ENCODE assay signal across 8 mouse cellular contexts in genomic region chr6:146724581-146725383, GRCm38 (mm10). TPM values are rescaled to one million over a fixed set of nuclear protein-coding genes. Genes with fewer than 3 reads are reported as not detected.
DNase-seq lines count a peak whose midpoint lies in the region; ATAC-seq and TF ChIP-seq lines count a peak whose summit lies in the region.

TSS of gene Stk38l (plus strand) at chr6:146724995.

- TF ChIP-seq RAD21 in CH12.LX (IDR thresholded peaks at IDR 0.05; ENCODE audit: low read depth, low read length), result peak; percentile 35

- no peaks in the 10 kb centered on the region for H3K27me3 ChIP-seq in CH12.LX (replicated peaks)
- no peaks in the 10 kb centered on the region for H3K27me3 ChIP-seq in forebrain, embryonic 12.5 days
- no peaks in the 10 kb centered on the region for H3K27me3 ChIP-seq in liver, postnatal 0 days (ENCODE audit: insufficient read depth, low read length)
- H3K27me3 ChIP-seq in neural tube, embryonic 14.5 days (ENCODE audit: control insufficient read depth, insufficient read depth, low read length), result no peaks in the 10 kb centered on the region

- peaks cover 0 to 2% of the 10 kb centered on the region in 2 experiments for H3K36me3 ChIP-seq in CH12.LX (replicated peaks in 1 of 2; ENCODE audit: control insufficient read depth in 1 of 2, insufficient read depth in 1 of 2, low read length in 1 of 2)
- H3K36me3 ChIP-seq in forebrain, embryonic 12.5 days (replicated peaks), result no peaks in the 10 kb centered on the region
- no peaks in the 10 kb centered on the region for H3K36me3 ChIP-seq in liver, postnatal 0 days (replicated peaks; ENCODE audit: insufficient read depth, low read length)
- no peaks in the 10 kb centered on the region for H3K36me3 ChIP-seq in neural tube, embryonic 14.5 days (ENCODE audit: control insufficient read depth, insufficient read depth, low read length)

- no peak for TF ChIP-seq EP300 in CH12.LX (IDR thresholded peaks at IDR 0.05; ENCODE audit: low read length)
- TF ChIP-seq EP300 in liver, postnatal 0 days (IDR thresholded peaks at IDR 0.05; ENCODE audit: low read depth), result peak; percentile 78

- peak; percentile 70 for TF ChIP-seq POLR2A in CH12.LX (IDR thresholded peaks at IDR 0.05; ENCODE audit: low read depth, low read length)

- intact Hi-C loops in heart, postnatal 10 days (cut with DNase I), result loop anchor here (5.0 kb wide), 3 partner anchors 38 to 147 kb away; partner anchors contain the start of genes Fgfr1op2 and Ints13

- H3K4me2 ChIP-seq in CH12.LX (ENCODE audit: insufficient read depth, low read depth, poor library complexity, severe bottlenecking), result peak within 1 kb of the TSS; percentile 58
- H3K4me2 ChIP-seq in forebrain, embryonic 12.5 days, result peak within 1 kb of the TSS; percentile 73
- H3K4me2 ChIP-seq in liver, postnatal 0 days (ENCODE audit: low read depth, low read length), result peak within 1 kb of the TSS; percentile 99
- peak within 1 kb of the TSS; percentile 76 for H3K4me2 ChIP-seq in neural tube, embryonic 14.5 days (ENCODE audit: low read depth, low read length)

- H3K79me2 ChIP-seq in CH12.LX (replicated peaks; ENCODE audit: control insufficient read depth, extremely low read depth, insufficient read depth, poor library complexity, severe bottlenecking), result 0 out of 2 replicates have a peak, but pooled peaks cover 3% of the 10 kb centered on the region

- no peaks in the 10 kb centered on the region for H3K9me3 ChIP-seq in CH12.LX (replicated peaks; ENCODE audit: low read length)
- H3K9me3 ChIP-seq in forebrain, embryonic 12.5 days, result no peaks in the 10 kb centered on the region
- no peaks in the 10 kb centered on the region for H3K9me3 ChIP-seq in liver, postnatal 0 days (ENCODE audit: low read length)
- H3K9me3 ChIP-seq in neural tube, embryonic 14.5 days (ENCODE audit: control insufficient read depth, low read length), result no peaks in the 10 kb centered on the region

- ATAC-seq in forebrain, embryonic 12.5 days (ENCODE audit: low FRiP score), result peak; percentile 98
- ATAC-seq in liver, postnatal 0 days, result peak; percentile 98
- peak; percentile 99 for ATAC-seq in neural tube, embryonic 14.5 days (ENCODE audit: low read depth)

- TF ChIP-seq CTCF in CH12.LX (conservative IDR thresholded peaks at IDR 0.05 in 1 of 2, IDR thresholded peaks at IDR 0.05 in 1 of 2; ENCODE audit: low read depth in 2 of 2, low read length in 2 of 2), result peak in 1 of 2 experiments; percentile 36; a peak in 2 of 4 replicates
- TF ChIP-seq CTCF in liver, postnatal 0 days (IDR thresholded peaks at IDR 0.05; ENCODE audit: low read depth), result no peak; the same call in 1 of the 2 replicates

- in situ Hi-C loops in CH12.LX (cut with MboI; ENCODE audit: low pct_ligation_motif_present, low pct_unique_long_range_greater_than_20kb, low sequenced_read_pairs), result loop anchor here (5.0 kb wide), 1 partner anchor 47 kb away; no protein-coding TSS in a partner anchor

- dilution Hi-C loops in CH12.LX (cut with MboI; ENCODE audit: extremely low pct_ligation_motif_present, extremely low pct_unique_long_range_greater_than_20kb, low sequenced_read_pairs), result no loop called here

- peak within 1 kb of the TSS; percentile 72 to 100 (median 79) for H3K4me3 ChIP-seq in CH12.LX (replicated peaks in 1 of 3; ENCODE audit: low read depth in 2 of 3, low read length in 2 of 3, poor library complexity in 1 of 3)
- peak within 1 kb of the TSS; percentile 88 for H3K4me3 ChIP-seq in forebrain, embryonic 12.5 days (replicated peaks)
- H3K4me3 ChIP-seq in liver, postnatal 0 days (ENCODE audit: low read depth, low read length), result peak within 1 kb of the TSS; percentile 91
- peak within 1 kb of the TSS; percentile 77 for H3K4me3 ChIP-seq in neural tube, embryonic 14.5 days (ENCODE audit: low read depth, low read length)

- 3% methylated on average over 57 of the region's 87 CpGs for WGBS in forebrain, embryonic 12.5 days
- 2% methylated on average over 87 of the region's 87 CpGs for WGBS in large intestine, adult 2 months
- 7% methylated on average over 32 of the region's 87 CpGs for WGBS in liver, postnatal 0 days (ENCODE audit: insufficient replicate concordance)
- WGBS in neural tube, embryonic 14.5 days, result 2% methylated on average over 69 of the region's 87 CpGs

- peaks cover 6 to 13% of the 10 kb centered on the region in 2 experiments; a peak in 3 of 4 replicates for H3K4me1 ChIP-seq in CH12.LX (ENCODE audit: control insufficient read depth in 1 of 2, insufficient read depth in 2 of 2)
- H3K4me1 ChIP-seq in forebrain, embryonic 12.5 days, result peaks cover 7% of the 10 kb centered on the region; the same call in 1 of the 2 replicates
- peaks cover 6% of the 10 kb centered on the region; the same call in 1 of the 2 replicates for H3K4me1 ChIP-seq in liver, postnatal 0 days (ENCODE audit: insufficient read depth)
- no peaks in the 10 kb centered on the region for H3K4me1 ChIP-seq in neural tube, embryonic 14.5 days (ENCODE audit: control insufficient read depth, insufficient read depth, low read length)

- no peak within 1 kb of the TSS for H3K27ac ChIP-seq in CH12.LX (ENCODE audit: insufficient read depth, low read depth)
- H3K27ac ChIP-seq in forebrain, embryonic 12.5 days, result peak within 1 kb of the TSS; percentile 84
- H3K27ac ChIP-seq in liver, postnatal 0 days (ENCODE audit: low read depth), result peak within 1 kb of the TSS; percentile 80
- H3K27ac ChIP-seq in neural tube, embryonic 14.5 days (ENCODE audit: low read depth, low read length), result peak within 1 kb of the TSS; percentile 78

- H3K9ac ChIP-seq in CH12.LX (ENCODE audit: insufficient read depth, low read depth), result peak within 1 kb of the TSS; percentile 94
- H3K9ac ChIP-seq in forebrain, embryonic 12.5 days, result peak within 1 kb of the TSS; percentile 82
- peak within 1 kb of the TSS; percentile 86 for H3K9ac ChIP-seq in liver, postnatal 0 days (replicated peaks)
- peak within 1 kb of the TSS; percentile 74 for H3K9ac ChIP-seq in neural tube, embryonic 14.5 days (replicated peaks; ENCODE audit: low read depth, low read length)

- DNase-seq in CH12.LX (ENCODE audit: extremely low read depth), result peak; percentile 94
- DNase-seq in c-Kit-positive CD71-positive TER-119-negative erythroid progenitor cells, embryonic 14.5 days (ENCODE audit: low read depth), result peak; percentile 81
- DNase-seq in heart, postnatal 10 days, result peak; percentile 95 to 96
- peak; percentile 73 for DNase-seq in large intestine, adult 2 months (ENCODE audit: low read depth, low spot score)
- peak; percentile 94 for DNase-seq in liver, postnatal 0 days
- peak; percentile 96 for DNase-seq in testis, postnatal 10 days (ENCODE audit: low spot score)

TF ChIP-seq in CH12.LX, 34 proteins besides CTCF, POLR2A, EP300 and RAD21 (continues in another document):
- TF ChIP-seq BHLHE40 (IDR thresholded peaks at IDR 0.05; ENCODE audit: low read depth, low read length) (no peak), POLR2AphosphoS2 (IDR thresholded peaks at IDR 0.05; ENCODE audit: low read depth, low read length) (no peak), ZKSCAN1 (IDR thresholded peaks at IDR 0.05; ENCODE audit: borderline replicate concordance, low read depth, low read length) (no peak), NRF1 (IDR thresholded peaks at IDR 0.05; ENCODE audit: low read depth, low read length) (peak; percentile 55), MXI1 (IDR thresholded peaks at IDR 0.05; ENCODE audit: low read depth, low read length) (peak; percentile 48; the same call in 1 of the 2 replicates), ELF1 (IDR thresholded peaks at IDR 0.05; ENCODE audit: low read depth, low read length) (peak; percentile 95), ZC3H11A (IDR thresholded peaks at IDR 0.05; ENCODE audit: low read depth, low read length) (no peak), MEF2A (IDR thresholded peaks at IDR 0.05; ENCODE audit: borderline replicate concordance, low read depth, low read length) (peak; percentile 46; the same call in 1 of the 2 replicates), MAZ (IDR thresholded peaks at IDR 0.05; ENCODE audit: low read depth, low read length) (peak; percentile 95), GABPA (IDR thresholded peaks at IDR 0.05; ENCODE audit: insufficient replicate concordance, low read depth, low read length) (peak; percentile 95), SIN3A (IDR thresholded peaks at IDR 0.05; ENCODE audit: low read length) (no peak), NELFE (IDR thresholded peaks at IDR 0.05; ENCODE audit: low read depth, low read length) (peak; percentile 63), KAT2A (IDR thresholded peaks at IDR 0.05; ENCODE audit: insufficient replicate concordance, low read length) (0 out of 2 replicates have a peak, but pooled peaks have one; percentile 54), SMC3 (IDR thresholded peaks at IDR 0.05; ENCODE audit: low read depth, low read length) (no peak; the same call in 1 of the 2 replicates), IRF4 (IDR thresholded peaks at IDR 0.05; ENCODE audit: low read depth, low read length) (peak; percentile 63; the same call in 1 of the 2 replicates), UBTF (IDR thresholded peaks at IDR 0.05; ENCODE audit: low read depth, low read length) (peak; percentile 48; the same call in 1 of the 2 replicates), CHD1 (IDR thresholded peaks at IDR 0.05; ENCODE audit: low read depth, low read length) (no peak), JUND (conservative IDR thresholded peaks at IDR 0.05; ENCODE audit: low read depth, low read length) (0 out of 2 replicates have a peak, but pooled peaks have one; percentile 50), CHD2 (IDR thresholded peaks at IDR 0.05; ENCODE audit: low read length) (peak; percentile 100), E2F4 (IDR thresholded peaks at IDR 0.05; ENCODE audit: insufficient replicate concordance, low read depth, low read length) (no peak; the same call in 1 of the 2 replicates), USF1 (IDR thresholded peaks at IDR 0.05; ENCODE audit: low read depth, low read length) (no peak), TCF12 (IDR thresholded peaks at IDR 0.05; ENCODE audit: low read depth, low read length) (peak; percentile 71), PAX5 (IDR thresholded peaks at IDR 0.05; ENCODE audit: low read length) (no peak), USF2 (conservative IDR thresholded peaks at IDR 0.05; ENCODE audit: low read depth, low read length) (no peak; the same call in 1 of the 2 replicates), HCFC1 (IDR thresholded peaks at IDR 0.05; ENCODE audit: low read depth, low read length) (peak; percentile 83), RCOR1 (conservative IDR thresholded peaks at IDR 0.05; ENCODE audit: low read depth, low read length) (no peak)

RNA-seq across cellular contexts. Expression of gene Stk38l, which starts in this region (rescaled TPM):
- 4.0 and 4.7 TPM in 2 replicates for total RNA-seq in CH12.LX (2012; rRNA removed)
- 3.4 and 3.8 TPM in 2 replicates for total RNA-seq in CH12.LX (2014; rRNA removed)
- polyA plus RNA-seq in CH12.LX (2012; ENCODE audit: insufficient read length, low read depth), result 5.2 and 5.8 TPM in 2 replicates
- 17.6 TPM in 2 replicates for polyA plus RNA-seq in forebrain, embryonic 12.5 days (2016; fragmentation: Nextera tagmentation; extraction: Ambion mirVana)
- total RNA-seq in heart, postnatal 10 days (2021), result 10 to 100 TPM; 18.7 to 19.1 TPM
- 4.6 and 4.8 TPM in 2 replicates for polyA plus RNA-seq in large intestine, adult 2 months (2012; rRNA removed)
- polyA plus RNA-seq in liver, postnatal 0 days (2015; fragmentation: Nextera tagmentation; extraction: Ambion mirVana), result 4.0 and 4.5 TPM in 2 replicates
- 13.9 and 18.2 TPM in 2 replicates for polyA plus RNA-seq in neural tube, embryonic 14.5 days (2014; fragmentation: Nextera tagmentation; extraction: Ambion mirVana)
